Mouse (Mus musculus) T-helper 1 cell (primary cell): ENCODE results near the gene Slit3.

Experiments used
- in situ Hi-C: fragments of 300-600 bp; cut with MboI, MseI; formaldehyde crosslinking; loops from one replicate; pipeline ENCODE4 v1.15.1; 2025; ENCODE audit warnings: high pct_unique_total_duplicates

Slit3 gene

DNA sequence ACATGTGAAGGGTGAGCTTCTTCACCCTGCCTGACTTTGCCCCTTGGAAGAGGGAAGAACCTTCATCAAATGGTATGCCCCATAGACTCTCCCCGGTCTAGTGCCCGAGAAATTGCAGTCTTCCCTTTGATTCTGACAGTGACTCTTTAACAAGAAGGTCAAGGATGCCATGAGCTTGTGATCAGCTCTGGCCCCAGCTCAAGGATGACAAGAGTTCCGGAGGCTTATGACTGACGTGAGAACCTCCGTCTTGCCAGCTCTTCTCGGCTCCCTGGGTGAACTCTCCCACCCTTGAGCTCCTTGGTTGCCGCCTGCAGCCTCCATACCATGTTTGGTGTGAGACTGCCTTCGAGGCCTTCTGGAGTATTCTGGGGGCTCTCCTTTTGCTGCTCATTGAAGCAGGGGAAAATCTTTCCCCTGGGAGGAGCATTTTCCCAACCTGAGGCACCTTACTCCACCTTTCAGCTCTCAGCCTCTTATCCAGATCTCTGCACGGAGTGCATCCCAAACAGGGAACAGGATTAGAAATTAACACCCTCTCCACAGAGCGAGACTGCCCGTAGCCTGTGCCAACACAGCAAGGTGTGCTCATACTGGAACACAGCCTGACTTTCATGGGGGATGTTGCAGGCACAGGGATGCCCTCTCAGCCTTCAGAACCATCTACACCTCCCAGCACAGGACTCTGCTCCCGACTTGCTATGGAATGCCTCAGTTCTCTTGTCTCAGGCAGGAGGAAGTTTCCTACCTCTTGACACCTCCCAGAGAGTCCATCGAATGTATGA, 224.9 kb downstream of the Slit3 start:
- in situ Hi-C loops, result no loop called here

DNA sequence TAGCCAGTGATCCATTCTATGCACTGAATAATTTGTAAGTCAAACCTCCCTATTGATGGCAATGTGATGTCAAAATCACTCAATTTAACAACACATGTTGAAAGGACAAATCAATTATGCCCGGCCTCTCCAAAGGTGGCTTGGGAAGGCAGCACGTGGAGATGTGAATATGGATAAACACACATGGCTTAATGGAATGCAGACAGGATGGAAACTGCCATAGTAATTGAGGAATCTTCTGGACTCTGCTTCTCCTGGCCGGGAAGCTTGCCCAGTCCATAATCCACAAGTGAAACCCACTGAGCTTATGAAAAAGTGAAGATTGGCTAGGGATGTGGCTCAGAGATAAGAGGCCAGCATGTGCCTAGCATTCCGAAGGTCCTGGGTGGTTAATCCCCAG, 227.1 kb downstream of the Slit3 start:
- in situ Hi-C loops, result no loop called here

DNA sequence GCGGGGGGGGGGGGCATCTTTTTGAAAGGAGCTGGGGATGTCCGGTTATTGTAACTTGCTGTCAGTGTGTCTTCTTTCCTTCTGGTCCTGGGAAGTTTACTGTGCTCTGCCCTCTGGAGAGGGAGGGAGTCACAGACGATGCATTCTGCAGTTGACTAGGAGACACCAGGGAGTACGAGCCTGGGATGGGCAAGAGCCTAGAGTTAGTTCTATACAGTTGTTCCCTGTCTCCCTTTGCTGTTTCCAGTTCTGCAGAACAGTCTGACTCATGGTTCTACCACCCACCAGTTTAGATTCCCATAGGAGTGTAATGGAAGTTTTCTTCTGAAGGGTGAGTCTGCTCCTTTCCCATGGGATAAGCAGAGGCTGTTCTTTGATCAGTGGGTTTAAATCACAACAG, 229.9 kb downstream of the Slit3 start:
- in situ Hi-C loops, result no loop called here

DNA sequence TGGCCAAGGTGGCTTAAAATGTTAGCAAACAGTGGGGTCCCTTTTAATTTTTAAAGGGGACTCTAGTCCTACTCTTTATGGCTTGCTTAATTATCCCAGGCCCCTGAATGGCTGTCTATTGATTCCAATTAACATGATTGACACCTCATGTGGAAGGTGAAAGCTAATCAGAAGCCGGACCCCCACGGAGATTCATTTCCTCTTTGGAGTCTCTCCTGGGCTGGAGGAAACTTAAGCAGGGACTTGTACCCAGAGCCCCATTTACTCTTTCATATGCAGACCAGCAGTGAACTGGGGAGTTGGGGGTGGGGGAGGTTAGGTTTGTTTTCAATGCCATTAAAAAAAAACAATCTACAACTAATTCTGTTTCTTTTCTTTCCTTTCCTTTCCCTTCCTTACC, 230.4 kb downstream of the Slit3 start:
- in situ Hi-C loops, result no loop called here

DNA sequence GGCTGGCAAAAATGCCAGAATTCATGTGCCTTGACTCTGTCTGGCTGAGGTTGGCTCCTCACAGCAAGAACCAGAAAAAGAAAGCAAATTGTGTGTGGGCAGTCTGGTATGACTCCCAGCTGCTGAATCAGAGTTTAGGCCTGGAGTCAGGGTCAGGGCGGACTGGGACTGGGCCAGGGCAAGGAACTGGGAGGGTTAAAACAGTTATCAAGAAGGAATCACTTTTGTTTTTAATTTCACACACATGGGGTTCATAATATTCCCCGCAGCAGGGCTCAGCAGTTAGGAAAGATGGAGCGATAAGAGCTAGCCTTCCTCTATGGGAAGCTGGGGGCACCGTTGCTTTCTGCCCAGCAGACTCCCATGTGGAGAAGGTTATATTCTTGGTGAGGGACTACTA, 234.8 kb downstream of the Slit3 start:
- in situ Hi-C loops, result no loop called here

DNA sequence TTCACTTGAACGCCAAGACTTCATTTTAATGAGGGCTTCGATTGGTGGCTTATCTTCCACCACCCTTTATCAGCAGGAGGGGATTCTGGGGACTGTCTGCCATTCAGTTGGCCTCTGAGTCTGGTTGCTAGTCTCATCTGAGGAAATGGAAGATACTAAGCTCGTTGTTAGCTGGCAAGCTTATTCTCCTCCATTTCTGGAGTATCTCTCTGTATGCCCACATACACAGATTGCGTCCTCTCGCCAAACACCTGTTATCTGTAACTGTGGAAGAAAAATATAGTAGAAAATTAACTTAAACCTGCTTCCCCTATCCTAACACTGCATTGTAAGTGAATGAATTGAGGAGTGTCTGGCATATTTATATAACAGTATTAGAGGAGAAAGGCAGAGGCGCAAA, 240.0 kb downstream of the Slit3 start:
- in situ Hi-C loops, result no loop called here

DNA sequence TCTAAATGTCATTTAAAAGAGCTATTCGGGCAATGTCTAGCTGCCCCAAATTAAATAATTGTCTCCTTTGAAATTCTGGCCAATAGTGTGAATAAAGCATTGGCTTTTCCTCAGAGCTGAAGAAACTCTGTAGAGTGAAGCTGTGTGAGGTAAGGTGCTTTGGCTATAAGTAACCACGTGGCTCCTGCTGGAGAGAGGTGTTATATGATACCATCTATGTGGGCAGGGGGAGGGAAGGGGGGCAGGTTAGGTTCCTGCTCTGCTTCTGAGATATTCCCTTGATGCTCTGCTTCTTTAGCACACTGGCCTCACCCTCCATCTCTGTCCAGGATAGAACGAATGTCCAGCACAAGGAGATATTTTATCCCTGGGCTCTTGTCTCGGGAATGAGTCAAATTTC, 242.0 kb downstream of the Slit3 start:
- in situ Hi-C loops, result no loop called here

DNA sequence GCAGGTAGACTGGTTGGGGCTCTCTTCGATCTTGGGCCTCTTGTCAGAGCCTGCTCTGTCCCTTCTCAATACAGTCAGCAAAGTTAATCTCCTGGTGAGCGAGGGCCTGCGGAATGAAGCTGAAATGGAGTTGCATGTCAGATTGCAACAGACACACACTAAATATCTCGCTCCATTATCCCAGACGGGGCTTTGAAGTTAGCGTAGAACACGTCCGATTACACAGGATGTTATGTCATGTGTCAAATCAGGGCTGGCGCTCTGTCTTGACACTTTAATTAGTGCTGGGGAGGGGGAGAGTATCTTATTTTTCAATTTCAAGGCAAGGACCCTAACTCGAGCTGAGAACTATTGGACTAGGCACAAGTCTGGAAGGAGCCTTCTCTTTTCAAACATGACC, 243.4 kb downstream of the Slit3 start:
- in situ Hi-C loops, result no loop called here

DNA sequence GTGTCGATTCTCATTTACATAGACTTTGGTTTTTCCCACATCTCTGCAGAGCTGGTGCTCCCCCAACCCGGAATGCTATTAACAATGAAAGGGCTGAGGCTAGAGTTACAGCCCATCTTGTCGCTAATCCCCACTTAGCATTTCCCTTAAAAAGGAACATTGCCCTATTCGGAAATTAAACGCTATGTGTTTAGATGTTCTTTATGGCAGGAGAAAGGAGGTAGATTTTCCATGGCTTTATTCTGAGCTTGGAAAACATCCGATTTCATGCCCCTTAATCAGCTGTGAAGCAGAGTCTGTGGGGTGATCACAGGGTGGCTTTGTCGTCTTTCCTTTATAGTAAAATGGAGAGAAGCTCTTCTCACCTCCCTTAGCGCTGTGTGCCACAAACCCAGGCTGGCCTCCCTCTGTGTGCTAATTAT, 244.5 kb downstream of the Slit3 start:
- in situ Hi-C loops, result no loop called here

DNA sequence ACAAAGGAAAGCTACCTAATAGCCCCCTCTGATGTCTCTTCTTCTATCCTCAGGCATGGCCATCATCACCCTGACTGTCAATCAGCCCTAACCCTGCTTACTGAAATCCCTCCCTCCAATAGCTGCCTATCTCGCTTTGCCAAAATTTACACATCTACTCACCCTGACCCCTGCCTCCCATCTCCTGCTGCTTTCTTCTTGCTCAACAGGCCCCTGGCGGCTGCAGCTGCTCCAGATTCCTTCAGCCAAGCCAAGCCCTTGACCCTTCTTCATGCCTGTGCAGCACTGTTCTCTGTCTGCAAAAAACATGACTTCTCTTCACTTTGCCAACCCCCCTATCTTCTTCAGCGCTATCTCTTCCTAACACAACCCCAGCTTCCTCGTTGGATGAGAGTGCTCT, 245.6 kb downstream of the Slit3 start:
- in situ Hi-C loops, result no loop called here

DNA sequence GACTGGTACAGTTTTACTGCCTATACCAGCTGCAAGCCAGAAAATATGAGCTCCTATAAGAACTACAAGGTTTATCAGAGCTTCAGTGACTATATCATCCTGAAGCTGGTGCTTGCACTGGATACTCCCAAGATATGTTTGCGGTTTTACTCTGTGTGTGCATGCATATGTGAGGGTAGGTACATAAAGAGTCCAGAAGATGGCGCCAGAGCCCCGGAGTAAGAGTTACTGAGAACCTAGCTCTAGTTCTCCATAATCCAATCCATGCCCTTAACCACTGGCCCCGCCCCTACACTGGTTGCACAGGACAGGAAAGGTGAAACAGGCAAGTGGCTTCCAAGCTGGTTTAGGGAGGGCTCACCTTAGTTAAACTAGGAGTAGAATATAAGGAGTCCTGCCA, 246.2 kb downstream of the Slit3 start:
- in situ Hi-C loops, result no loop called here

DNA sequence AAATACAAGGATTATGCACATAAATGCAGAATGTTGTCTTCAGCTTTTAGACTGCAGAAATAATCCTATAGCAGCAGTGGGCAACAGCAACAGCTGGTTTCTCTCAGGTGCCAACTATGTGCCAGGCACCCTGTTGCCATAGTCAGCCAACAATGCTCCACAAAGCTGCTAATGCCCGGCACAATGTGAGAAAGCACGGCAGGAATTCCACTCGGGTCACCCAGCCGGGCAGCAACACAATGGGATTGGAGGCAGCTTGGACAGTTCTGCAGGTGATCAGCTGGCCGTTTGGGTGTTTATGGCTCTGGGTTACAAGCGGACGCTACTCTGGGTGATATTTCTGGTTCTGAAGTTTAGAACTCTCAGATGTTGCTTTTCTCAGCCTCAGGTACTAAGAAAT, 248.9 kb downstream of the Slit3 start:
- in situ Hi-C loops, result no loop called here

DNA sequence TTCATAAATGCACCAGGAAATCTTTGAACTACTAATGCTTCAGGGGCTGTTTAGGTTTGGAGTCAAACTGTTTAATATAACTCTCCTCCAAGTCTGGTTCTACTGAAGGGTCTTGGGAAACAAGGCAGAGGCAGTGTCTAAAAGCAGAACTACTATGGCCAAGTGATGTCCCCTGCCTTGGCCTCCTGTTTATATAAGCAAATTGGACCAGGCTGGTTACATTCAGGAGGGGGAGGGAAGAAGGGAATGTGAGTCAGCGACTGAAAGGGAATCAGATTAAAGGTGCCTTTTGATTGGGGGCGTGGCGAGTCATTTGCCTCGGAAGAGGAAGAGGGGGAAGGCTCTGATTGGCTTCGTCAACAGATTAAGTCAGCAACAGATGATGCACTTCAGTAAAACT, 249.7 kb downstream of the Slit3 start:
- in situ Hi-C loops, result no loop called here

DNA sequence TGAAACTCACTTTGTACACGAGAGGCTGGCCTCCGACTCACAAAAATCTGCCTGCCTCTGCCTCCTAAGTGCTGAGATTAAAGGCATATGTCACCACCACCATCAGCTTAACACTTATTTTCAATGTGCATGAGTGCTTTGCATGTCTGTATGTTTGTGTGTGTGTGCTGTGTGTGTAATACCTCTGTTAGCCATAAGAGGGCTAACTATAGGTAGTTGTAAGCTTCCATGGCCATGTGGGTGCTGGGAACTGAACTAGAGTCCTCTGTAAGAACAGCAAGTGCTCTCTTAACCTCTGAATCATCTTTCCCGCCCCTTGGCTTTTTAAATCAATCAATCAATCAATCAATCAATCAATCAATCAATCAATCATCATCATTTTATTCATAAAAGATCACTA, 251.4 kb downstream of the Slit3 start:
- in situ Hi-C loops, result no loop called here

DNA sequence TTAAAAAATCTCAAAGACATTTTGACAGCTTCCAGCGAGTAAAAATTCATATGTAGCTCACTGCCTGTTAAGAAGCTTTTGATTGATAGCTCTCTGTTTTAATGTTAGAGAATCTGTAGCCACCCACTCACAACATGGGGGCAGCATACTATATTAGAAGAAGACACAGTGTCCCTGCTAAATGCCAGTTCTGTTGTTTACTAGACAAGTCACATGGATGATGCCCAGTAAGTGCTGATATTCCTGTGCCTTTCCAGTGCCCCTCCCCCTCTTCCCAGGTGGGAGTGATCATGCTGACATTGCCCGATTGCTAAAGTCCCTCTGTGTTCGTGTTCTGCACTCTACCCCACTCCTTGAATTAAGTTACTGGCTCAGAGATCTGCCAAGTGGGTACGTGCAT, 254.0 kb downstream of the Slit3 start:
- in situ Hi-C loops, result no loop called here

DNA sequence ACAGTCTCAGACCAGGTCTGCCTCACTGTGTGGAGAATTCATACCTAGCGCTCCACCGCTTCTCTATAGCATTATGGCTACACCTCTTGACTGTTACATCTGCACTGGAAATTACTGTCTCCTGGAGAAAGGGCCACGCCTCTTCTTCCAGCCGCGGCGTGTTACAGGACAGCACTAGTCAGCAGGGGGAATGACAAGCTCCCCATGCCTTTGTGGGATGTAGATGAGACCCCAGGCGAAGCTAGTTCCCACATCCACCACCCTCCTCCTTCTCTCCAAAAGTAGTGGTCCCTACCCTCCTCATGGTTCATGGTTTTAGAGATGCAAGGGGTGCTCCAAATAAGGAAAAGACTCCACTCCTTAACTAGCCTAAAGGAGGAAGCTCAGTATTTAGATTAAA, 257.8 kb downstream of the Slit3 start:
- in situ Hi-C loops, result no loop called here

DNA sequence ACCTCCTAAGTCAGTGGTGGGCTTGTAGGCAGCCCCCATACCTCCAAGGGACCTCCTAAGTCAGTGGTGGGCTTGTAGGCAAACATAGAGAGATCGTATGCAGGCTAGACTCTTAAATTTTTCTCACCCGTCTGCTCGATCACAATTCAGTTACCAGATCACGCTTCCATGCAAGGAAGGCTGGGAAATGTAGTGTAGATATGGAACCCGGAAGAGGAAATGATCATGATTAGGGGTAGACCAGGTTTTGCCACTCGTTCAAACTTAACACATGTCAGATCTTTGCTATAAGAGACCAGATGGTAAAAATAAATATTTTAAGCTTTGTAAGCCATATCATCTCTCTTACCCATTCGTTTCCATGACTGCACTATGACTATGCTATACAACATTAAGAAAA, 258.4 kb downstream of the Slit3 start:
- in situ Hi-C loops, result no loop called here

DNA sequence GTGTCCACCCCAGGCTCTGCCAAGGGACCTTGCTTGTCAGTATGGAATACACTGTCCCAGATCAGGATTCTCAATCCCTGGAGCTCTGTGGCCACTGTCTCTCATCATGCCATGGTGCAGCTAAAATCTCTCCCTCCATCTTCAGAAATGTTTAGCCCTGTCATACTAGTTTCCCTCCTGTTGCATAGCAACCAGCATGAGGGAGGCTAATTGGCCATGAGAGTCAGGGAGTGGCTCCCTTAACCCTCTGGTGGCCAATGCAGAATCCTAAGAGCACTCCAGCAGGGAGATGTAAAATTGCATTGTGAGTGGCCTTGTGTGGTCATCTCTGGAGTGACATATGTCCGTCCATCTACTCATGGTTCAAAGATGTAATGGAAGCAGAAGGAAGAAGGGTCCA, 259.7 kb downstream of the Slit3 start:
- in situ Hi-C loops, result no loop called here

DNA sequence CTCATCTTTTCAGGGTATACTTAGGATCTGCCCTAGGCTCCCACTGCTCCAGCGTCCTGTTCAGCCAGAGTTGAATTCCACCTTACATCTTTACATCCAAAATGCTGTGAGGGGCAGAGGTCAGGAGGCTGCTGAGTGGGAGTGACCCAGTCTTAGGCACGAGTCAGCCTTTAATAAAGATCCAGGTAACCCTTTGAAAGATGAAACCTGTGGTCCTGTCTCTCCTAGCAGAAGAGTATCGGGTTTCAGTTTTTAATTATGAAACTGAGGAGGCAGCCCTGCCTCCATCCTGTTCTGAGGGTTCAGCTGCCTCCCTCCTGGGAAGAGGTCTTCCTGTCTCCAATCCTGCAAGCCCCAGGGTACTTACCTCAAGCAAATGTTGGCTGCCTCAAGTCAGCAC, 264.4 kb downstream of the Slit3 start:
- in situ Hi-C loops, result no loop called here

DNA sequence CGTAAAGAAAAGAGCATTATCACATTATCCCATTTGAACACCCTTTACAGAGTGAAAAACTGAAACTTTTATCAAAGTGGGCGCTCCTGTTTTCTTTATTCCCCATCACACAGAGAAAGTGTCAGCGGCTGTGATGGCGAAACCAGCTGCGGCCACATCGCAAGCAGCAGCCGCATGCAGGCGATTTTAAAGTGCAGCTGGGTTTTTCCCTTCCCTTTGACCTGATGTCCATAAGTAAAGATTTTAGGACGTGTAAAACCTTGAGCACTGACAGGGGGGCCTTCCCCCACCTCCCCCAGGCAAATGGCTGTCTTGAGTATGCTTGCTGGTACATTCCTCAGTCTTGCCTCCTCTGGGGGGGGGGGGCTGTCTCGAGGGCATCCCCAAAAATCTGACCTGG, 266.8 kb downstream of the Slit3 start:
- in situ Hi-C loops, result no loop called here

DNA sequence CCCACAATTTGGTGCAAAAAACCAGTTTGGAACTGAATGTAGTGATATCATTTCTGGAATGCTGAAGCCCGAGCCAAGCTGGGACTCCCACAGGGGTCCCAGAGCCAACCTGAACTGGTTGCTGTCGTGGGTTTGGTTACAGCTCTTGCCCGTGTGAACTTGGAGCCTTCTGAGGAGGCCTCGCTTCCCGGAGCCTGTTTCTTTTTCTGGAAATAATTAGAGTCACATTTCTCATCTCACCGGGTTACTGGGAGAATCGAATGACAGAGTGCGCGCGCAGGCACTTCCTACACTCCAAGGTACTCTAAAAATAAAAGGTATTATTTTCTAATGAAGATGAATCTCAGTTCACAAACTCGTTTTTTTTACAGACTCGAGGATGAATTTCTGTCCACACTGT, 267.4 kb downstream of the Slit3 start:
- in situ Hi-C loops, result no loop called here

DNA sequence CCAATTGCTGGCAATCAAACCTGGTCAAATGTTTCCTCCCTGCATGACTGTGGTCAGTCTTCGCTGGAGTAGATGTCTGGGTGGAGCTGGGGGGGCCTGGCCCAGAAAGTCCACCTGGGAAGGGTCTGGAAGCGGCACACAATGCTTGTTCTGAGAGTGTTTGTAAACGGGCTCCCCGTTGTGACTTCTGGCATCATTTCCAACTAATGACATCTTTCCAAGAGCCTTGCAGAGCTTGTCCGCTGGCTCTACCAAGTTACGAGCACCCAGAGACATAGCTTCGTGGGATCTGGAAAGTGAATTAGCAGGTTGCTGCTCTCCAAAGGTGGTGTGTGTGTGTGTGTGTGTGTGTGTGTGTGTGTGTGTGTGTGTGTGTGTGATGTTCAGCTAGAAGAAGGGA, 268.3 kb downstream of the Slit3 start:
- in situ Hi-C loops, result no loop called here

DNA sequence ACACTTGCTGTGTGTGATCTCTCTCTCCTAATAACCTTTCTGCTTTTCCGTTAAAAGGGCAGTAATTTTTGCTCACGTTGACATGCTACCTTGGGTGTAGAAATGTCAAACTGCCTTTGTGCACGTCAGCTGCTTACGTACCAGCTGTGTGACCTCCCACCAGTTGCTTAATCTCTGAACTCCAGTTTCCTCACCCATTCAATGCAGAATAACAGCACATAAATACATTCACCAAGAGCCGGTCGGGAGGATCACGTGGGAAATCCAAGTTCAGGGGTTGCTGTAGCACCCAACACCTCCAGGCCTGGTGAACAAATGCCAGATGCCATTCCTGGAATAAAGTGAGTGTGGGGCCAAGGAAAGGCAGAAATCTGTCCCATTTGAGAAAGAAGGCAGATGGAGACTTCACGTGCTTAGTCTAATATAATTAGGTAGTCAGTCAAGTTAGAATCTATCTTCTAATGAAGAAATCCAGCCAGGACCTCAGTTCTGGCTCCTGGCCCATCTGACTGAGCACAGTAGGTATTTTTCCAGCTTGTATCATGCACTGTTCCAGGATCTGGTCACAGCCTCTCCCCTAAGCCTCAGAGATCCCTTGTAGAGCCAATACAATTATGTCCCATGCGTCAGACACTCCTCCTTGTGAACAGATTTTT, 268.9 kb downstream of the Slit3 start:
- in situ Hi-C loops, result no loop called here

DNA sequence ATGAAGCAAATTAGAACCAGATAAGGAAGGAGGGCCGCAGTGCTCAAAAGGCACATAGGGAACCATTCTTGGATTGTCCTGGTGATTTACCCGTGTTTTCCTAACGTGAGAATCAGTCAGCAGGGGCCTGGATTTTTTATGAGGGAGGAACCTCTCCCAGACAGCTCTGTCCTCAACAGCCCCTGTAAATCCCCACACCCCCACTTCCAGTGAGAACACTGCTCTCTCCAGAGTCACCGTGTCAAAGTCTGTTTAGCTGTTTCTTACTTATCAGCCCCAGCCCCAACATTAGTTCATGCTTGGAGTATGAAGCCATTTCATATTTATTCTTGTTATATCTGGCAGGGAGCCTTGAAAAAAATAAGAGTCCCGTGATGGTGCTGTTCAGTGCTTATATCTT, 272.8 kb downstream of the Slit3 start:
- in situ Hi-C loops, result no loop called here
